Mouse (Mus musculus): Measurements from ENCODE around the gene Slit3.

DNA sequence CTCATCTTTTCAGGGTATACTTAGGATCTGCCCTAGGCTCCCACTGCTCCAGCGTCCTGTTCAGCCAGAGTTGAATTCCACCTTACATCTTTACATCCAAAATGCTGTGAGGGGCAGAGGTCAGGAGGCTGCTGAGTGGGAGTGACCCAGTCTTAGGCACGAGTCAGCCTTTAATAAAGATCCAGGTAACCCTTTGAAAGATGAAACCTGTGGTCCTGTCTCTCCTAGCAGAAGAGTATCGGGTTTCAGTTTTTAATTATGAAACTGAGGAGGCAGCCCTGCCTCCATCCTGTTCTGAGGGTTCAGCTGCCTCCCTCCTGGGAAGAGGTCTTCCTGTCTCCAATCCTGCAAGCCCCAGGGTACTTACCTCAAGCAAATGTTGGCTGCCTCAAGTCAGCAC is 264.4 kb downstream of the Slit3 start:
- no peak for TF ChIP-seq USF1 (IDR thresholded peaks at IDR 0.05; ENCODE audit: low read depth, low read length)
- no peak for TF ChIP-seq ETS1 (IDR thresholded peaks at IDR 0.05; ENCODE audit: low read depth, low read length)
- no peak for TF ChIP-seq JUND (IDR thresholded peaks at IDR 0.05; ENCODE audit: low read depth, low read length)
- TF ChIP-seq CTCF (IDR thresholded peaks at IDR 0.05 in 2 of 3, conservative IDR thresholded peaks at IDR 0.05 in 1 of 3; ENCODE audit: control insufficient read depth in 1 of 3, insufficient read depth in 1 of 3, low read depth in 2 of 3, low read length in 3 of 3, poor library complexity in 1 of 3, severe bottlenecking in 1 of 3): no peak
- no peak for TF ChIP-seq CHD1 (IDR thresholded peaks at IDR 0.05; ENCODE audit: low read depth, low read length)
- TF ChIP-seq MAX (IDR thresholded peaks at IDR 0.05; ENCODE audit: low read length): no peak
- no peak for TF ChIP-seq POLR2AphosphoS2 (IDR thresholded peaks at IDR 0.05; ENCODE audit: low read length)

All from MEL (cell line).